ENCODE assay signal across 8 mouse cellular contexts in genomic region chr1:74024452-74025190, GRCm38 (mm10).
DNase-seq lines count a peak whose midpoint lies in the region; ATAC-seq lines count a peak whose summit lies in the region.
"Had no signal": no experiment of that assay in that cellular context is flagged by ENCODE, and none has a peak within 500 bp of the region (broad histone marks: within the 10 kb centered on the region; RNA-seq: fewer than 3 reads in every experiment).

No protein-coding gene starts in this region.

- H3K4me1 ChIP-seq in hindbrain, embryonic 10.5 days (replicated peaks), result peaks cover 55% of the 10 kb centered on the region
- peaks cover 36% of the 10 kb centered on the region for H3K4me1 ChIP-seq in hindbrain, embryonic 13.5 days (replicated peaks)
- peaks cover 56% of the 10 kb centered on the region for H3K4me1 ChIP-seq in embryonic facial prominence, embryonic 13.5 days
- H3K4me1 ChIP-seq in kidney, embryonic 16.5 days (ENCODE audit: insufficient read depth, low read length), result peaks cover 59% of the 10 kb centered on the region

- intact Hi-C loops in left cerebral cortex, postnatal 36 days (cut with DNase I), result no loop called here

- no peak overlapping the region for H3K4me2 ChIP-seq in hindbrain, embryonic 13.5 days
- H3K4me2 ChIP-seq in embryonic facial prominence, embryonic 13.5 days, result no peak overlapping the region
- H3K4me2 ChIP-seq in kidney, embryonic 16.5 days (replicated peaks; ENCODE audit: low read depth, low read length), result no peak overlapping the region; the same call in 1 of the 2 replicates
- H3K4me2 ChIP-seq: forebrain, embryonic 12.5 days had no signal

- no peaks in the 10 kb centered on the region for H3K9me3 ChIP-seq in hindbrain, embryonic 10.5 days
- H3K9me3 ChIP-seq in hindbrain, embryonic 13.5 days, result no peaks in the 10 kb centered on the region
- no peaks in the 10 kb centered on the region for H3K9me3 ChIP-seq in embryonic facial prominence, embryonic 13.5 days
- H3K9me3 ChIP-seq in kidney, embryonic 16.5 days (ENCODE audit: low read length), result no peaks in the 10 kb centered on the region
- H3K9me3 ChIP-seq: forebrain, embryonic 12.5 days had no signal

- H3K27ac ChIP-seq in hindbrain, embryonic 10.5 days, result peak overlapping the region; percentile 69
- no peak overlapping the region for H3K27ac ChIP-seq in hindbrain, embryonic 13.5 days
- peak overlapping the region; percentile 60; the same call in 1 of the 2 replicates for H3K27ac ChIP-seq in embryonic facial prominence, embryonic 13.5 days
- H3K27ac ChIP-seq in kidney, embryonic 16.5 days (ENCODE audit: low read length), result peak overlapping the region; percentile 91
- H3K27ac ChIP-seq: forebrain, embryonic 12.5 days had no signal

- H3K4me3 ChIP-seq in hindbrain, embryonic 10.5 days, result no peak overlapping the region
- H3K4me3 ChIP-seq in hindbrain, embryonic 13.5 days, result no peak overlapping the region
- no peak overlapping the region for H3K4me3 ChIP-seq in embryonic facial prominence, embryonic 13.5 days
- no peak overlapping the region for H3K4me3 ChIP-seq in kidney, embryonic 16.5 days (ENCODE audit: low read length)
- H3K4me3 ChIP-seq: forebrain, embryonic 12.5 days had no signal

- no peak overlapping the region for H3K9ac ChIP-seq in hindbrain, embryonic 13.5 days
- H3K9ac ChIP-seq in embryonic facial prominence, embryonic 13.5 days, result 0 out of 2 replicates have a peak overlapping the region, but pooled peaks have one; percentile 21
- peak overlapping the region; percentile 39; the same call in 1 of the 2 replicates for H3K9ac ChIP-seq in kidney, embryonic 16.5 days (replicated peaks; ENCODE audit: low read length)
- H3K9ac ChIP-seq: forebrain, embryonic 12.5 days had no signal

- no peak for ATAC-seq in hindbrain, embryonic 13.5 days (ENCODE audit: low FRiP score)
- no peak for ATAC-seq in embryonic facial prominence, embryonic 13.5 days (ENCODE audit: insufficient number of reproducible peaks, insufficient read depth, low FRiP score, low TSS enrichment, low read depth)
- no peak for ATAC-seq in kidney, embryonic 16.5 days (ENCODE audit: low FRiP score, low TSS enrichment)

- H3K27me3 ChIP-seq in hindbrain, embryonic 10.5 days (ENCODE audit: insufficient read depth, poor library complexity, severe bottlenecking), result no peaks in the 10 kb centered on the region; the same call in 1 of the 2 replicates
- no peaks in the 10 kb centered on the region for H3K27me3 ChIP-seq in hindbrain, embryonic 13.5 days
- no peaks in the 10 kb centered on the region for H3K27me3 ChIP-seq in embryonic facial prominence, embryonic 13.5 days
- H3K27me3 ChIP-seq in kidney, embryonic 16.5 days (ENCODE audit: insufficient read depth, low read length), result no peaks in the 10 kb centered on the region
- H3K27me3 ChIP-seq: forebrain, embryonic 12.5 days had no signal

- 56% methylated on average over 10 of the region's 10 CpGs for WGBS in hindbrain, embryonic 10.5 days
- 61% methylated on average over 10 of the region's 10 CpGs for whole genome bisulfite sequencing in hindbrain, embryonic 13.5 days
- WGBS in embryonic facial prominence, embryonic 13.5 days, result 52% methylated on average over 10 of the region's 10 CpGs
- 52% methylated on average over 10 of the region's 10 CpGs for WGBS in kidney, embryonic 16.5 days

- H3K36me3 ChIP-seq in hindbrain, embryonic 10.5 days, result no peaks in the 10 kb centered on the region
- no peaks in the 10 kb centered on the region for H3K36me3 ChIP-seq in hindbrain, embryonic 13.5 days
- H3K36me3 ChIP-seq in embryonic facial prominence, embryonic 13.5 days, result no peaks in the 10 kb centered on the region
- H3K36me3 ChIP-seq in kidney, embryonic 16.5 days (ENCODE audit: insufficient read depth, low read length), result no peaks in the 10 kb centered on the region
- H3K36me3 ChIP-seq: forebrain, embryonic 12.5 days had no signal

- no peak for DNase-seq in hindbrain, embryonic 10.5 days (ENCODE audit: low spot score)
- DNase-seq in lung, postnatal 36 days, result peak; percentile 52
- no peak for DNase-seq in left cerebral cortex, postnatal 36 days (ENCODE audit: low spot score in 2 of 2)
- DNase-seq in urinary bladder, postnatal 36 days (ENCODE audit: low spot score in 2 of 2), result no peak
